Mouse (Mus musculus): ENCODE data around the gene Trhr2. TPM values are rescaled to one million over a fixed set of nuclear protein-coding genes. Genes with fewer than 3 reads are reported as not detected.

The Trhr2 gene
- not detected for total RNA-seq (2021)
- long read RNA-seq, experiment 1, result 0 reads
- long read RNA-seq, experiment 2, result 0 reads

DNA sequence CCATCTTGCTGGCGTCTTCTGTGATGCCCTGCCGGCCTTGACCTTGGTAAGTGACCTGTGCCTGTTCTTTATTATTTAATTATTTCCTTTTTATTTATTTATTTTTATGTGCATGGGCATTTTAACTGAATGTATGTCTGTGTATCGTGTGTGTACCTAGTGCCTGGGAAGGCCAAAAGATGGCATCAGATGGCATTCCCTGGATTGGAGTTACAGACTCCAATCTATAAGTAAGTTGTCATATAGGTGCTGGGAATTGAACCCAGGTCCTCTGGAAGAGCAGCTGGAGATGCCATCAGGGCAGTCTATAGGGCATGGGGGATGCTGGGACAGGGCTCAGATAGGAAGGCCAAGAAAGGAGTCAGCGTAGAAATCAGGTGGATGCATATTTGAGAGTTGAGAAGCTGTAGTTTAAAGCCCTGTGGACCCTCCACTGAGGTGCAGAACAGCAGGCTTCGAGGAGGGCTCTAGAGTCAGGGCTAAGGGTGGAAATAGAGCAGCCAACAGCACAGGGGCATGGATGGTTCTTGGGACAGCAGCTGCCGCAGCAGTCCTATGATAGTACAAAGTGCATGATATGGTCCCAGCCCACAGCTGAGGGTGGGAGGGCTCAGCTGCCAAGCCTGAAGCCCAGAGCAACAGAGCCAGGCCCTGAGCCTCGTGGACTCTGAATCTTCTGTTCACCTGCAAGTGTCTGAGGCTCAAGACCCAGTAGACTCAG, at the start of gene Trhr2:
TSS of gene Trhr2 (minus strand) at position 51 of the 721 bp plus-strand sequence.
- no peak within 1 kb of the TSS for H3K27ac ChIP-seq
- intact Hi-C loops (cut with DNase I), result no loop called here
- TF ChIP-seq CTCF (IDR thresholded peaks at IDR 0.05), result no peak
- no peak for DNase-seq
- H3K4me3 ChIP-seq, result no peak within 1 kb of the TSS

DNA sequence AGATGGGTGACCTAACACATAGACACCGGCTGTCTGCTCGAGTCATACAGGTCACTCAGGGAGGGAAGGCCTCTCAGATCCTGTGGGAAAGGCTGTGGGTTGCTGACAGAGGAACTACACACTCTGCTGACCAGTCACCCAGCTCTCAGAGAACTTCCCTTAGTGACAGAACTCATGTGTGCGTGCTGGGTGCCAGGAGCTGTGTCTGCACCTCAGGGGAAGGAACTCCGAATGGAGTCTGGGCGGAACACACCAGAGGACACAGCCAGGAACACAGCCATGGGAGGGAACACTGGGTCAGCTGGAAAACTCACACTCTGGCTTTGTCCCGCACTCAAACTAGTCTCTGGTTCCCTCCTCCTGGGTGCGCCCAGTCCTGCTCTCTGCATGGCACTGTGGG, 47.1 kb upstream of the Trhr2 start:
- intact Hi-C loops (cut with DNase I), result no loop called here
- Histone ChIP-seq H3K4me3 (no peak overlapping the region), H3K27ac (peak overlapping the region; percentile 64)
- DNase-seq, result peak; percentile 42
- no peak for TF ChIP-seq CTCF (IDR thresholded peaks at IDR 0.05)

DNA sequence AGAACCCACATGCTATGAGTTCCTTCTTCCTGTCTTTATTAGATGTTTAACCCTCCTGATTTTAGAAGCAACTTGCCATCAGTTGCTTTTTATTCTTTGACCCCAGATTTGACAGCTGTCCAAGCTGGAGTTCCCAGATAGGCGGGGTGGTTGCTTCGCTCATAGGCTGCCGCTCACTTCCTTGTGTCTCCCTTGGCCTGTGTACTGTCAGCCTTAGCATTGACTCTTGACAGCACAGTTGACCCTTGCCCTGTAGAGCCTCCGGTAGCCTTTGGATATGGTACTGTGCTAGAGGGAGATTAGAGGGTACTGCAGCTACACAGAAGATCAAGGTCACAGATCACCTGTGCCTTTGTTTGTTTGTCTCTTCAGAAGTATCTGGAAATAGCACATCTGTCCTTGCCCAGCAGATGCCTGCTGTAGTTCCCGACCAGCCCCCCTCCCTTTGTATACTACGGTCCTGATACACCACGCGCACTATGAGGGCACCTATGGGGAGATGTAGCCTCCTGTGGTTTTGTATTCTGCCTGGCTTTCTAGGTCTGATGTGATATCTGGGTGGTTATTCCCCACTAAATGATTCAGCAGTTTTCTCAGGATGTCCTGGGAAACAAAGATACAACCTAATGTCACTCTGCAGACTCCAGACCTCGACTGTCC, 44.7 kb upstream of the Trhr2 start:
- H3K27ac ChIP-seq, result no peak overlapping the region
- TF ChIP-seq CTCF (IDR thresholded peaks at IDR 0.05), result no peak
- H3K4me3 ChIP-seq, result no peak overlapping the region
- DNase-seq, result no peak
- intact Hi-C loops (cut with DNase I), result no loop called here

DNA sequence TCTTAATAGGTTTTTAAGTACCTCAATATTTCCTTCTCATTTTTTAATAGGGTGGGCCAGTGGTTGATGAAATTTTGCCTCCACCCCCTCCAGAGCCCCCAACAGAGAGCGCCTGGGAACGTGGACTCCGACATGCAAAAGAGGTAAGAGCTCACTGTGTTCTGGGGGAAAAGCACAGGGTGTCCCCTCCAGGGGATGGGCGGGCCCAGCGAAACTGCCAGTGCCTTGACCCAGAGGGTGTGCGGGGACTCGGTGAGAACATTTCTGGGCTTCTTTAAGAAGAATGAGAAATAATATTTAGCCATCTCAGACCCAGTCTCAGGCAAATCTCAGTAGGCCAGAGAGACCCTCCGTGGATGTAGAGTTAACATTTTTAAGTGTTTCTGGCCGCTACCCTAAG, 37.6 kb upstream of the Trhr2 start:
- peak; percentile 40 for DNase-seq
- TF ChIP-seq CTCF (IDR thresholded peaks at IDR 0.05), result no peak
- intact Hi-C loops (cut with DNase I), result no loop called here
- Histone ChIP-seq H3K27ac (no peak overlapping the region), H3K4me3 (no peak overlapping the region)

DNA sequence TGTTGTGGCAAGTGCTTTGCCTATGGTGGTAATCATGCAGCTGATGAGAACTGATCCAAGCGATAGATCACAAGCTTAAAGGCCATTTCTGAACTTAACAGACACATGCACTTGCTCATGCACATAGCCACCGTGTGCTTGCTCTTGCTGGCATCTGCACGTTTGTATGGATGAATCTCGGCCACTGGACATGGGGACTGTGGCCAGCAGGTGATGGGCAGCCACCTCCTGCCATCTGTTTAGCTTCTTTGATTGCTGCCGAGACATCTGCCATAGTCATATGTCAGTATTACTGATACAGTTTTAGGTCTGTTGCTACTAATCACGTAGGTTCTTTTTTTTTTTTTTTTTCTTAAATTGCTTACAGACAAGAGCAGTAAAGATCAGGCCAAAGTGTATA, 34.7 kb upstream of the Trhr2 start:
- TF ChIP-seq CTCF (IDR thresholded peaks at IDR 0.05), result no peak
- DNase-seq, result no peak
- no peak overlapping the region for H3K4me3 ChIP-seq
- intact Hi-C loops (cut with DNase I), result no loop called here
- no peak overlapping the region for H3K27ac ChIP-seq

DNA sequence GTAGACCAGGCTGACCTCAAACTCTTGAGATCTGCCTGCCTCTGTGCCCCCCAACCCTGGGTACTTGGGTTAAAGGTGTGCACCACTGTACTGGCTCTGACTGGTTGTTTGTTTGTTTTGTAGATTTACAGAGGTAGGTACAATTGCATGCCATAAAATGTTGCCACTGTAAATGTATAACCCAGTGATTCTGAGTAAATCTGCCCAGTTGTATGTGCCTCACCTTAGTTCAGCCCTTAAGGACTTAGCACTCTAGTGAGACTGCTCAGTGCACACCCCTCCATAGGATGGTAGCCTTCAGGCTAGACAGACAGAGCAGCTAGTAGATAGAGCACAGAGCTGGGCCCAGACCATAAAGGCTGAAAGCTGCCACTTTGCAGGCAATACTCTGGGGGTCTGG, 33.2 kb upstream of the Trhr2 start:
- intact Hi-C loops (cut with DNase I), result no loop called here
- no peak for TF ChIP-seq CTCF (IDR thresholded peaks at IDR 0.05)
- H3K27ac ChIP-seq, result no peak overlapping the region
- no peak overlapping the region for H3K4me3 ChIP-seq
- DNase-seq, result no peak

DNA sequence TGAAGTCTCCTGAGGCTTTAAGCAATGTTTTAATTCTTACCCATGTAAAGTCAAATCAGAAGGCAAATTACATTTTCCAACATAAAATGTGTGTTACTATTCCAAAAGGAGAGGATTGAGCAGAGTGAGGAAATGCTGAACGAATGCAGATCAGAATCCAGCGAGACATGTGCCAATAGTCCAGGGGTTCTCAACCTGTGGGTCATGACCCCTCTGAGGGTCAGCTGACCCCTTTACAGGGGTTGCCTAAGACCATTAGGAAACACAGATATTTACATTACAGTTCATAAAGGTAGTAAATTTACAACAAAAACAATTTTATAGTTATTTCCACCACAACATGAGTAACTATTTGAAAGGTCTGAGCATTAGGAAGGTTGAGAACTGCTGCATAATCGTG, 30.2 kb upstream of the Trhr2 start:
- intact Hi-C loops (cut with DNase I), result no loop called here
- Histone ChIP-seq H3K4me3 (no peak overlapping the region), H3K27ac (no peak overlapping the region)
- TF ChIP-seq CTCF (IDR thresholded peaks at IDR 0.05), result no peak
- no peak for DNase-seq

DNA sequence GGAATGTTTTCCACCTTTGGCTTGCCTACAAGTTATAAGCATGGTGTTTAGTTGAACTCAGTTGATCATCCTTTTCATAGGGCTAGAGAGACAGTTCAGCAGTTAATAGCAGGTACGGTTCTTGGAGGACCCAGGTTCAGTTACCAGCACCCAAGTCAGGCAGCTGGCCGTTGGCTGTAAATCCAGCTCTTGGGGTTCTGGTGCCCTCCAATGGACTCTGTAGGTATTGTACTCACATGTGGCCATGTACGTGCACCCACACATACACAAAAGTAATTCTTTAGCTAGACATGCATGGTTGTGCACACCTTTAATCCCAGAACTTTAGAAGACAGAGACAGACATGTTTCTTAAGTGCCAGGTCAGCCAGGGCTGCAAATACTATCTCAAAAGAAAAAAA, 28.8 kb upstream of the Trhr2 start:
- DNase-seq, result no peak
- Histone ChIP-seq H3K4me3 (no peak overlapping the region), H3K27ac (no peak overlapping the region)
- TF ChIP-seq CTCF (IDR thresholded peaks at IDR 0.05), result no peak; the same call in 1 of the 2 replicates
- intact Hi-C loops (cut with DNase I), result loop anchor here (10.0 kb wide), 1 partner anchor 685 kb away; no protein-coding TSS in a partner anchor

DNA sequence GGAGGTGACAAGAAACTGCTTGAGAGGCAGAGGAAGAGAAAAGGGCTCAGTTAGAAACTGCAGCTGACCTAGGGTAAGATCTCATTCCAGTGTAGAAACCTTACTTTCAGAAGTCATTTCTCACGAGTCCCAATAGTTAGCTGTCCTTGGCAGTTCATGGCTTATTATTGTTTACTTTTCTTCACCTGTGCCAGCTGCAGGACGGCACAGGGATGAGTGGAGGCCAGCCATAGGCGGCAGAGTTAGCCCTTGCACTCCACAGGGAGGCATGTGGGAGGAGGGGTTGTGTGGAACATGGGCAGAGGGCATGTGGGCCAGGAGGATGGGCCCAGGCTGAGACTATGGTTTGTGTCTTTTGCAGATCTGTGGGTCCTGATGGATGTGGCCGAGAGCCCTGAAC, 22.5 kb upstream of the Trhr2 start:
- no peak overlapping the region for H3K27ac ChIP-seq
- no peak for DNase-seq
- no peak for TF ChIP-seq CTCF (IDR thresholded peaks at IDR 0.05)
- intact Hi-C loops (cut with DNase I), result loop anchor here (10.0 kb wide), 1 partner anchor 692 kb away; no protein-coding TSS in a partner anchor
- no peak overlapping the region for H3K4me3 ChIP-seq

DNA sequence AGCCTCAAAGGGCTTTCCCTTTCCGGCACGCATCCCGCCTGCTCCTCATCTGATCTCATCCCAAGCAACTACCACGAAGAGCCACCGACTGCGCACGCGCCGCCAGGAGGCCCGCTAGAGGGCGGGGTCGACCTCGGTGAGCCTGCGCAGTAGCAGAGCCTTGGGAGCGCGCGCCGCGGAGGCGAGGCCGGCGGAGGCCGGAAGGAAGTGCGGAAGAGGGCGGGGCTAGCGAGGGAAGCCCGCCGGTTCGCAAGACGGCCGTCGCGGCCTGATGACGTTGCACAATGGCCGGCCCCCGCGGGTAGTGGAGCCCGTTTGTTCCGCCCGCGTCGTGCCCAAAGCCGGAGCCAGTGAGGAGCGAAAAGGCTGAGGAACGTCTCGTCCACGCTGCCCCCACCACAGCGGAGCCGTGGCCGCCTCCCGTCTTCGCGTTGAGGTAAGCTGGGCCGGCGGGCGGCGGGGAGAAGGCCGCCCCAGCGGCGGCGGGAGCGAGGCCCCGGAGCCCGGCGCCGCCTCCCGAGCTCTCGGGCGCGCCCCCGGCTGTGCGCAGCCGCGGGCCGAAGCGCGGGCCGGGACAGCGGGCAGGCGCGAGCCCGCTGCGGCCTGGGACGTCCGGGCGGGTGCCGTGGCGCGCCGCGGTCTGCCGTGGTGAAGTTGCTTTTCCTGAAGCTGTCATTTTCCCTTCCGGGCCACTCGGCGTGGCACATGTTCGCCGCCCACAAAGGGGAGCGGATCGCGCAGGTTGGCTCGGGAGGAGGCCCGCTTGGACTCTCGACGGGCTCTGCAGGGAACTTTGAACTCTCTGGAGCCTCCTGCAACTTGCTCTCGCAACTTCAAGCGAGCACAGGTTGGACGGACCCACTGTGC, 16.1 kb upstream of the Trhr2 start, which contains the start of gene Zc3h18:
TSS of gene Zc3h18 (plus strand) at position 245 of the 867 bp plus-strand sequence.
- Histone ChIP-seq H3K4me3 (peak within 1 kb of the TSS; percentile 85), H3K27ac (peak within 1 kb of the TSS; percentile 98)
- DNase-seq, result peak; percentile 100
- intact Hi-C loops (cut with DNase I), result loop anchor here (5.0 kb wide), 1 partner anchor 101 kb away; the partner anchor contains the start of genes Ctu2 and Rnf166
- TF ChIP-seq CTCF (IDR thresholded peaks at IDR 0.05), result peak; percentile 44

DNA sequence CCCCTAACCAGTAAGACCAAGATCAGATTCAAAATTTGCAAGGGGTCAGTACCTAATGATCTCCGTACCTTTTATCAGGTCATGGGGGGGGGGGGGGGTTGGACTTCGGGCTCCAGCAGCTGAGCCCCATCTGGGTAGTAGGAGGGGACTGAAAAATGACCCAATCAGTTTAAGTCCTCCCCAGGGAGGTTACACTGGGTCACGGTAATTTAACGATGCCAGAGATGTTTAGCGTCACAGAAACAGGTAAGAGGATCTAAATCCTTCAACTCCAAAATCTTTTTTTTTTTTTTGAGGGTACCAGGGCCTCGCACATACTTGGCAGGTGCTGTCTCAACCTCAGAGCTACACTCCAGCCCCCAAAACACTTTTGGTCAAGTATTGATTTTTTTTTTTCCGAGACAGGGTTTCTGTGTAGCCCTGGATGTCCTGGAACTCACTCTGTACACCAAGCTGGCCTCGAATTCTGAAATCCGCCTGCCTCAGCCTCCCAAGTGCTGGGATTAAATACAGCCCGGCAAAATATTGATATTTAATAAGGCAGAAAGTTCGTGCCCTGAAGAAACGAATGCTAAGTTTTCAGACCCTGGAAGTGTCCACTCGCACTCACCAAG, 15.3 kb upstream of the Trhr2 start:
- Histone ChIP-seq H3K4me3 (peak overlapping the region; percentile 85), H3K27ac (peak overlapping the region; percentile 98)
- DNase-seq, result no peak
- intact Hi-C loops (cut with DNase I), result loop anchor here (5.0 kb wide), 1 partner anchor 101 kb away; the partner anchor contains the start of genes Ctu2 and Rnf166
- no peak for TF ChIP-seq CTCF (IDR thresholded peaks at IDR 0.05)

DNA sequence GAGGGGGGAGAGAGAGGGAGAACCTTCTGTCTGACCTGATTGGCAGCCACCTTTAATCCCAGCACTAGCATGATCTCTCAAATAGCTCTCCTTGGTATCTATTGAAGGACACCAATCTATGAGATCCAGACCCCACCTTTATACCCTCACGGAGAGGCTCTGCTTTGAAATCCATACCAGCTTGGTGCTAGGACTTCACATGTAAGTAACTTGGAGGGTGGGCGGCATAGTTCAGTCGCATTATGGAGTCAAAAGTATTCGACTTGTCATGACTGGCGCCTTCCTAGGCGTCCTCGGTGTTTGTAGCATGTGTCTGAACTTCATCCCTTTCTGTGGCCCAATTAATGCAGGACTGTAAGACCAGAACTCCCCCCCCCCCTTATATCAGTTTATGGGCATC, 14.8 kb upstream of the Trhr2 start:
- Histone ChIP-seq H3K4me3 (no peak overlapping the region), H3K27ac (no peak overlapping the region)
- intact Hi-C loops (cut with DNase I), result loop anchor here (5.0 kb wide), 1 partner anchor 102 kb away; the partner anchor contains the start of genes Ctu2 and Rnf166
- DNase-seq, result no peak
- no peak for TF ChIP-seq CTCF (IDR thresholded peaks at IDR 0.05)
